9 mouse cellular contexts compared by ENCODE assay signal in genomic region chr12:85350407-85351232, GRCm38 (mm10). TPM values are rescaled to one million over a fixed set of nuclear protein-coding genes. Genes with fewer than 3 reads are reported as not detected.
A peak's percentile ranks its signal among the peaks of the same experiment; 100 is the strongest.
DNase-seq lines count a peak whose midpoint lies in the region; ATAC-seq and TF ChIP-seq lines count a peak whose summit lies in the region.
"Had no signal": no experiment of that assay in that cellular context is flagged by ENCODE, and none has a peak within 500 bp of the region (broad histone marks: within the 10 kb centered on the region; RNA-seq: fewer than 3 reads in every experiment).

No protein-coding gene starts in this region.

- no peak for TF ChIP-seq CTCF in brain, embryonic 14.5 days (IDR thresholded peaks at IDR 0.05; ENCODE audit: borderline replicate concordance, extremely low read depth, insufficient read depth, insufficient read length)

- WGBS in heart, embryonic 12.5 days: 63% methylated on average over 10 of the region's 10 CpGs

- no peak overlapping the region for H3K9ac ChIP-seq in heart, embryonic 12.5 days

- TF ChIP-seq POLR2A in brain, embryonic 14.5 days (IDR thresholded peaks at IDR 0.05; ENCODE audit: borderline replicate concordance, extremely low read depth, insufficient read depth, insufficient read length, poor library complexity, severe bottlenecking): no peak

- DNase-seq in gastrocnemius, postnatal 25 days: peak; percentile 11
- DNase-seq in gastrocnemius, postnatal 14 days: no peak
- peak; percentile 90 for DNase-seq in brain, embryonic 14.5 days (ENCODE audit: low read depth)
- DNase-seq in left cerebral cortex, adult 18-20 months (ENCODE audit: low spot score in 2 of 2): peak; percentile 57 to 66
- DNase-seq in right cerebral cortex, postnatal 14 days: peak; percentile 18
- DNase-seq in adrenal gland, postnatal 4 days (ENCODE audit: low spot score in 2 of 2): no peak
- no peak for DNase-seq in adrenal gland, adult (ENCODE audit: inconsistent age in 2 of 2, low spot score in 1 of 2)

- H3K27me3 ChIP-seq in heart, embryonic 12.5 days (replicated peaks): no peaks in the 10 kb centered on the region
- H3K27me3 ChIP-seq: CH12.LX had no signal

- H3K4me2 ChIP-seq in heart, embryonic 12.5 days: peak overlapping the region; percentile 25; the same call in 1 of the 2 replicates

- no peaks in the 10 kb centered on the region for H3K9me3 ChIP-seq in heart, embryonic 12.5 days (replicated peaks)

- peaks cover 34% of the 10 kb centered on the region for H3K36me3 ChIP-seq in heart, embryonic 12.5 days

- H3K4me1 ChIP-seq in heart, embryonic 12.5 days (replicated peaks): peaks cover 21% of the 10 kb centered on the region

- intact Hi-C loops in gastrocnemius, postnatal 14 days (cut with DNase I; ENCODE audit: low total_unique reads): no loop called here

- peak; percentile 65; the same call in 1 of the 2 replicates for ATAC-seq in heart, embryonic 12.5 days (ENCODE audit: insufficient number of reproducible peaks, low FRiP score)

- H3K4me3 ChIP-seq in heart, embryonic 12.5 days: no peak overlapping the region

- peak overlapping the region; percentile 78 for H3K27ac ChIP-seq in heart, embryonic 12.5 days (ENCODE audit: poor library complexity, severe bottlenecking)

RNA-seq across cellular contexts. Expression of gene Nek9, which starts 11.5 kb away (rescaled TPM):
- 10 to 100 TPM; 76.8 to 83.5 TPM for total RNA-seq in gastrocnemius, postnatal 25 days (2021)
- total RNA-seq in gastrocnemius, postnatal 14 days (2021): 10 to 100 TPM; 47.7 to 51.9 TPM
- polyA plus RNA-seq in brain, embryonic 14.5 days (2012; rRNA removed): 31.6 and 33.8 TPM in 2 replicates
- polyA plus RNA-seq in heart, embryonic 12.5 days (2016; fragmentation: Nextera tagmentation; extraction: Ambion mirVana): 33.8 and 33.9 TPM in 2 replicates
- total RNA-seq in left cerebral cortex, adult 18-20 months (2021): 10 to 100 TPM; 35.7 to 36.3 TPM
- 10 to 100 TPM; 76.7 to 77.0 TPM for total RNA-seq in adrenal gland, postnatal 4 days (2021)

RNA-seq across cellular contexts. Expression of gene Tmed10, which starts 24.0 kb away (rescaled TPM):
- total RNA-seq in gastrocnemius, postnatal 25 days (2021): 100 to 1,000 TPM in 1 of 2 experiments, 10 to 100 TPM in 1; 97.1 to 117 TPM
- total RNA-seq in gastrocnemius, postnatal 14 days (2021): 100 to 1,000 TPM; 130 to 135 TPM
- 130 and 162 TPM in 2 replicates for polyA plus RNA-seq in brain, embryonic 14.5 days (2012; rRNA removed)
- polyA plus RNA-seq in heart, embryonic 12.5 days (2016; fragmentation: Nextera tagmentation; extraction: Ambion mirVana): 319 and 324 TPM in 2 replicates
- 100 to 1,000 TPM; 162 to 165 TPM for total RNA-seq in left cerebral cortex, adult 18-20 months (2021)
- total RNA-seq in adrenal gland, postnatal 4 days (2021): 100 to 1,000 TPM; 290 to 301 TPM

Comparison
In these comparisons a context has a peak if more than half of its experiments do, and no peak if none do; other contexts are left out.
1. DNase-seq: peak in gastrocnemius, postnatal 25 days (single experiment), brain, embryonic 14.5 days (single experiment), left cerebral cortex, adult 18-20 months (2 of 2) and right cerebral cortex, postnatal 14 days (single experiment); none in gastrocnemius, postnatal 14 days (single experiment), adrenal gland, postnatal 4 days (0 of 2) and adrenal gland, adult (0 of 2).